Mouse (Mus musculus): Measurements from ENCODE around the gene Stum. TPM values are rescaled to one million over a fixed set of nuclear protein-coding genes. Genes with fewer than 3 reads are reported as not detected.

The Stum gene
- polyA plus RNA-seq, 1 experiment from 2014 or later = 1.2 TPM

GRCm38 (mm10) chr1:180386951-180387749, 96.2 kb downstream of the Stum start:
- Histone ChIP-seq H3K4me1 (ENCODE audit: control insufficient read depth, insufficient read depth, low read length) (peaks cover 46% of the 10 kb centered on the region), H3K4me3 (ENCODE audit: low read length) (peak overlapping the region; percentile 49), H3K36me3 (ENCODE audit: control insufficient read depth, insufficient read depth, low read length) (no peaks in the 10 kb centered on the region), H3K9ac (ENCODE audit: low read depth, low read length) (peak overlapping the region; percentile 67), H3K4me2 (ENCODE audit: low read depth, low read length) (peak overlapping the region; percentile 69), H3K9me3 (ENCODE audit: control insufficient read depth, low read length) (no peaks in the 10 kb centered on the region), H3K27me3 (replicated peaks; ENCODE audit: control insufficient read depth, insufficient read depth, low read length) (no peaks in the 10 kb centered on the region), H3K27ac (ENCODE audit: low read length) (peak overlapping the region; percentile 92)
- ATAC-seq = peak; percentile 93
- WGBS = 1% methylated on average over 27 of the region's 27 CpGs

- no peaks in the 10 kb centered on the region for H3K36me3 ChIP-seq (ENCODE audit: control insufficient read depth, insufficient read depth, low read length)
- no peak overlapping the region for H3K27ac ChIP-seq (ENCODE audit: low read length)
- ATAC-seq = no peak
- H3K27me3 ChIP-seq (replicated peaks; ENCODE audit: control insufficient read depth, insufficient read depth, low read length) = no peaks in the 10 kb centered on the region
- no peak overlapping the region for H3K4me3 ChIP-seq (ENCODE audit: low read length)
- H3K4me2 ChIP-seq (ENCODE audit: low read depth, low read length) = no peak overlapping the region
- WGBS = 80% methylated on average over 6 of the region's 6 CpGs
- H3K9ac ChIP-seq (ENCODE audit: low read depth, low read length) = no peak overlapping the region
- no peaks in the 10 kb centered on the region for H3K9me3 ChIP-seq (ENCODE audit: control insufficient read depth, low read length)
- peaks cover 35% of the 10 kb centered on the region for H3K4me1 ChIP-seq (ENCODE audit: control insufficient read depth, insufficient read depth, low read length)
These were observed 98.0 kb downstream of the Stum start for GRCm38 (mm10) chr1:180385308-180385707.

- no peaks in the 10 kb centered on the region for H3K27me3 ChIP-seq (replicated peaks; ENCODE audit: control insufficient read depth, insufficient read depth, low read length)
- H3K27ac ChIP-seq (ENCODE audit: low read length) = peak overlapping the region; percentile 40; the same call in 1 of the 2 replicates
- H3K4me2 ChIP-seq (ENCODE audit: low read depth, low read length) = peak overlapping the region; percentile 10
- H3K36me3 ChIP-seq (ENCODE audit: control insufficient read depth, insufficient read depth, low read length) = no peaks in the 10 kb centered on the region
- H3K9ac ChIP-seq (ENCODE audit: low read depth, low read length) = 0 out of 2 replicates have a peak overlapping the region, but pooled peaks have one; percentile 15
- peaks cover 34% of the 10 kb centered on the region for H3K4me1 ChIP-seq (ENCODE audit: control insufficient read depth, insufficient read depth, low read length)
- H3K9me3 ChIP-seq (ENCODE audit: control insufficient read depth, low read length) = no peaks in the 10 kb centered on the region
- no peak overlapping the region for H3K4me3 ChIP-seq (ENCODE audit: low read length)
- peak; percentile 17 for ATAC-seq
- WGBS = 33% methylated on average over 10 of the region's 10 CpGs
These were observed 98.8 kb downstream of the Stum start for GRCm38 (mm10) chr1:180384486-180384885.

- Histone ChIP-seq H3K4me3 (ENCODE audit: low read length) (no peak overlapping the region), H3K36me3 (ENCODE audit: control insufficient read depth, insufficient read depth, low read length) (no peaks in the 10 kb centered on the region), H3K27ac (ENCODE audit: low read length) (0 out of 2 replicates have a peak overlapping the region, but pooled peaks have one; percentile 40), H3K4me1 (ENCODE audit: control insufficient read depth, insufficient read depth, low read length) (peaks cover 30% of the 10 kb centered on the region), H3K27me3 (replicated peaks; ENCODE audit: control insufficient read depth, insufficient read depth, low read length) (no peaks in the 10 kb centered on the region), H3K9me3 (ENCODE audit: control insufficient read depth, low read length) (no peaks in the 10 kb centered on the region), H3K4me2 (ENCODE audit: low read depth, low read length) (no peak overlapping the region; the same call in 1 of the 2 replicates), H3K9ac (ENCODE audit: low read depth, low read length) (no peak overlapping the region)
- no peak for ATAC-seq
- 92% methylated on average over 8 of the region's 8 CpGs for WGBS
These were observed 99.4 kb downstream of the Stum start for GRCm38 (mm10) chr1:180383884-180384283.

Other genes with a start within 250 kb of the Stum start
- 22.6 and 25.2 TPM in 2 replicates for gene Psen2, start 220.1 kb downstream of the Stum start, polyA plus RNA-seq (2015; fragmentation: Nextera tagmentation; extraction: Ambion mirVana)
- 5.1 TPM in 2 replicates for gene Itpkb, start 153.0 kb downstream of the Stum start, polyA plus RNA-seq (2015; fragmentation: Nextera tagmentation; extraction: Ambion mirVana)
- 90.2 and 93.8 TPM in 2 replicates for gene Parp1, start 85.4 kb upstream of the Stum start, polyA plus RNA-seq (2015; fragmentation: Nextera tagmentation; extraction: Ambion mirVana)
- gene Lin9, start 157.6 kb upstream of the Stum start, polyA plus RNA-seq (2015; fragmentation: Nextera tagmentation; extraction: Ambion mirVana) = 12.2 and 13.1 TPM in 2 replicates
- 0.05 and 0.10 TPM in 2 replicates for gene Mixl1, start 213.5 kb upstream of the Stum start, polyA plus RNA-seq (2015; fragmentation: Nextera tagmentation; extraction: Ambion mirVana)
- gene Acbd3, start 242.5 kb upstream of the Stum start, polyA plus RNA-seq (2015; fragmentation: Nextera tagmentation; extraction: Ambion mirVana) = 17.1 and 17.5 TPM in 2 replicates

Data from intestine, embryonic 16.5 days (tissue).